Mouse (Mus musculus) T-cell, adult 66 days (primary cell): ENCODE results near the gene P4ha3. TPM values are rescaled to one million over a fixed set of nuclear protein-coding genes. Genes with fewer than 3 reads are reported as not detected.

ENCODE experiments used
- total RNA-seq, 2 experiments: library from RNA; stranded (reverse); gene quantifications; 3 replicates in 1 of 2; 4 replicates in 1 of 2; pipeline ENCODE4 v1.2.4; 2023

P4ha3 gene
- total RNA-seq, result 1 to 10 TPM in 1 of 2 experiments, under 1 TPM in 1; 0.47 to 1.2 TPM

GRCm38 (mm10) chr7:100285383-100285782, at the start of gene P4ha3:
TSS of gene P4ha3 (plus strand) at chr7:100285520.

Other genes with a start within 250 kb of the P4ha3 start
- gene Pold3, start 164.0 kb upstream of the P4ha3 start, total RNA-seq, result 10 to 100 TPM; 51.5 to 56.0 TPM
- gene Lipt2, start 126.2 kb upstream of the P4ha3 start, total RNA-seq, result 1 to 10 TPM; 2.4 to 3.6 TPM
- gene Kcne3, start 109.0 kb upstream of the P4ha3 start, total RNA-seq, result not detected
- gene Pgm2l1, start 58.1 kb upstream of the P4ha3 start, total RNA-seq, result 10 to 100 TPM; 28.4 to 35.0 TPM
- gene C2cd3, start 86.7 kb downstream of the P4ha3 start, total RNA-seq, result 10 to 100 TPM; 73.5 to 77.0 TPM
- 10 to 100 TPM; 50.6 to 54.5 TPM for gene Ppme1, start 86.8 kb downstream of the P4ha3 start, total RNA-seq
- 1 to 10 TPM in 1 of 2 experiments, under 1 TPM in 1; 0.99 to 1.5 TPM for gene Ucp3, start 187.5 kb downstream of the P4ha3 start, total RNA-seq
- 100 to 1,000 TPM; 625 to 675 TPM for gene Ucp2, start 207.8 kb downstream of the P4ha3 start, total RNA-seq
- 1 to 10 TPM; 3.0 to 3.8 TPM for gene Dnajb13, start 229.4 kb downstream of the P4ha3 start, total RNA-seq